Mouse (Mus musculus) adrenal gland, adult 2 months (tissue): ENCODE measurements around the gene Aldh1l1. TPM values are rescaled to one million over a fixed set of nuclear protein-coding genes. Genes with fewer than 3 reads are reported as not detected.

Experiments
- DNase-seq: peaks from one replicate; pipeline ENCODE4 v3.0.0; 2021
- polyA plus RNA-seq: library from polyadenylated mRNA; depleted of rRNA; stranded (reverse); fragments of >200 nt; gene quantifications from 2 replicates; pipeline ENCODE4 v1.2.3, GENCODE M21; 2012
- total RNA-seq, 2 experiments: library from RNA; stranded (reverse); gene quantifications; 2 replicates each; pipeline ENCODE4 v1.2.3; 2021

The Aldh1l1 gene
- total and polyA plus RNA-seq, 3 experiments, result 111 to 202 (median 136) TPM

GRCm38 (mm10) chr6:90590707-90591106 lies 104.5 kb downstream of the Aldh1l1 start:
- DNase-seq, result no peak

- DNase-seq, result no peak
Observed at GRCm38 (mm10) chr6:90594972-90595371, 108.7 kb downstream of the Aldh1l1 start.

GRCm38 (mm10) chr6:90597060-90597459 lies 110.8 kb downstream of the Aldh1l1 start:
- no peak for DNase-seq

GRCm38 (mm10) chr6:90597592-90597991 lies 111.4 kb downstream of the Aldh1l1 start:
- DNase-seq, result no peak

- DNase-seq, result no peak
Observed at GRCm38 (mm10) chr6:90598197-90598596, 112.0 kb downstream of the Aldh1l1 start.

GRCm38 (mm10) chr6:90600351-90600750 lies 114.1 kb downstream of the Aldh1l1 start:
- DNase-seq, result peak; percentile 68

- no peak for DNase-seq
Observed at GRCm38 (mm10) chr6:90601736-90602135, 115.5 kb downstream of the Aldh1l1 start.

GRCm38 (mm10) chr6:90602304-90602703 lies 116.1 kb downstream of the Aldh1l1 start:
- DNase-seq, result no peak

GRCm38 (mm10) chr6:90603126-90603525 lies 116.9 kb downstream of the Aldh1l1 start:
- DNase-seq, result peak; percentile 45

GRCm38 (mm10) chr6:90604130-90604529 lies 117.9 kb downstream of the Aldh1l1 start:
- DNase-seq, result no peak

- peak; percentile 96 for DNase-seq
Observed at GRCm38 (mm10) chr6:90604533-90605297, 118.5 kb downstream of the Aldh1l1 start, which contains the start of gene Slc41a3. TSS of gene Slc41a3 (plus strand) at chr6:90604725.

- no peak for DNase-seq
Observed at GRCm38 (mm10) chr6:90605298-90605665, 119.1 kb downstream of the Aldh1l1 start.

GRCm38 (mm10) chr6:90606538-90606937 lies 120.3 kb downstream of the Aldh1l1 start:
- peak; percentile 58 for DNase-seq

- peak; percentile 57 for DNase-seq
Observed at GRCm38 (mm10) chr6:90607196-90607595, 121.0 kb downstream of the Aldh1l1 start.

- peak; percentile 70 for DNase-seq
Observed at GRCm38 (mm10) chr6:90608186-90608585, 122.0 kb downstream of the Aldh1l1 start.

GRCm38 (mm10) chr6:90610248-90610647 lies 124.0 kb downstream of the Aldh1l1 start:
- peak; percentile 76 for DNase-seq

- no peak for DNase-seq
Observed at GRCm38 (mm10) chr6:90613277-90613676, 127.0 kb downstream of the Aldh1l1 start.

- DNase-seq, result peak; percentile 76
Observed at GRCm38 (mm10) chr6:90615362-90615761, 129.1 kb downstream of the Aldh1l1 start.

- DNase-seq, result no peak
Observed at GRCm38 (mm10) chr6:90615991-90616390, 129.8 kb downstream of the Aldh1l1 start.

- DNase-seq, result peak; percentile 60
Observed at GRCm38 (mm10) chr6:90616481-90616880, 130.3 kb downstream of the Aldh1l1 start.

GRCm38 (mm10) chr6:90618274-90618673 lies 132.0 kb downstream of the Aldh1l1 start:
- DNase-seq, result no peak

GRCm38 (mm10) chr6:90618821-90619636 lies 132.8 kb downstream of the Aldh1l1 start:
- DNase-seq, result peak; percentile 84

GRCm38 (mm10) chr6:90619936-90620335 lies 133.7 kb downstream of the Aldh1l1 start:
- no peak for DNase-seq
